Mouse (Mus musculus): ENCODE data around the gene Prpf4. TPM values are rescaled to one million over a fixed set of nuclear protein-coding genes. Genes with fewer than 3 reads are reported as not detected.

The Prpf4 gene
- polyA plus RNA-seq, 1 experiment from 2014 or later, result 15.3 TPM

DNA sequence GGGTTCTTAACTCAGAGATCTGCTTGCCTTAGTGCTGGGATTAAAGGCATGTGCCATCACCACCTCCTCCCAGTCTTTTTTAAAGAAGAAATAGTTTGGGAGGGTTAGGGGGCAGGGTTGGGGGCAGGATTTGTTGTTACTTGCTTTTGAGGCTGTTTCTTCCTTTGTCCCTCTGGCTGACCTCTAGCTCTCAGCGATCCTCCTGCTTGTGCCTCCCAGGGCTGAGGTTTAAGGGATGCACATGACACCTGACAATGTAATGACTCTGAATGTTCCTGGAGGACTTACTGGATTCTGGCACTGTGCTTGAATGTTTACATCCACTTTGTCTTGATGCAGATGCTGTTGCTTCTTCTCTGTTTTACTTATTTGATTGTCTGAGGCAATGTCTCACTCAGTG, 36.2 kb upstream of the Prpf4 start:
- Histone ChIP-seq H3K4me1 (no peaks in the 10 kb centered on the region), H3K36me3 (no peaks in the 10 kb centered on the region), H3K27ac (replicated peaks) (no peak overlapping the region), H3K9me3 (replicated peaks) (no peaks in the 10 kb centered on the region), H3K4me2 (no peak overlapping the region), H3K9ac (replicated peaks) (no peak overlapping the region), H3K4me3 (replicated peaks) (no peak overlapping the region), H3K27me3 (replicated peaks) (no peaks in the 10 kb centered on the region)
- ATAC-seq (ENCODE audit: low FRiP score), result no peak
- WGBS, result 62% methylated on average over 1 of the region's 1 CpGs

DNA sequence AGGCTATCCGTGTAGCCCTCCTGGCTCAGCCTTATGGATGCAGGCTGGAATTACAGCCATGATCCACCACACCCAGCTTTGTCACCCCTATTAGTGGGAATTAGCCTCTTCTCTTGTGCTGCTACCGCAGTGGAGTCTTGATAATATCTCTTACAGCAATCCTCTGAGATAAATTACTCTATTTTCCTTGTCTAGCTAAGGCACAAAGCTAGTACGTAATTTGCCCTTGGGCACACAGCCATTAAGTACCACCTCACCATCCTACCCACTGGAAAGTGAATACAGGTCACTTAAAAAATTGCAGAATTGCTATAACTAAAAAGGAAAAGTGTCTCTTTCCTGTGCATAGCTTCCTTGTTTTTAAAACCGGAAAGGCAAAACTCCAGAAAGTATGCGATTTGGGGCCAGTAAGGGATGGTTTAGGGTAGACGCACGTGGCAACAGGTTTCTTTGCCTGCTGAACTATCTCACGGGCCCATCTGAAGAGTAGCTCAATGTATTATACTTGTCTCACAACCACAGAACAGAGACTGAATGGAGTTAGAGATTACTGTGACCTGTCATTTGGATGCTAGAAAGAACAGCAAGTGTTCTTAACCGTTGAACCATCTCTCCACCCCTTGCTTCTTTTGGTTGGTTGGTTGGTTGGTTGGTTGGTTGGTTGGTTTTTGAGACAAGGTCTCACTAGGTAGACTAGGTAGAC, 35.6 kb upstream of the Prpf4 start:
- H3K27ac ChIP-seq (replicated peaks), result no peak overlapping the region
- 88% methylated on average over 9 of the region's 9 CpGs for WGBS
- no peak overlapping the region for H3K4me2 ChIP-seq
- H3K9me3 ChIP-seq (replicated peaks), result no peaks in the 10 kb centered on the region
- H3K4me1 ChIP-seq, result no peaks in the 10 kb centered on the region
- no peak overlapping the region for H3K4me3 ChIP-seq (replicated peaks)
- H3K9ac ChIP-seq (replicated peaks), result no peak overlapping the region
- no peak for ATAC-seq (ENCODE audit: low FRiP score)
- H3K27me3 ChIP-seq (replicated peaks), result no peaks in the 10 kb centered on the region
- H3K36me3 ChIP-seq, result no peaks in the 10 kb centered on the region

DNA sequence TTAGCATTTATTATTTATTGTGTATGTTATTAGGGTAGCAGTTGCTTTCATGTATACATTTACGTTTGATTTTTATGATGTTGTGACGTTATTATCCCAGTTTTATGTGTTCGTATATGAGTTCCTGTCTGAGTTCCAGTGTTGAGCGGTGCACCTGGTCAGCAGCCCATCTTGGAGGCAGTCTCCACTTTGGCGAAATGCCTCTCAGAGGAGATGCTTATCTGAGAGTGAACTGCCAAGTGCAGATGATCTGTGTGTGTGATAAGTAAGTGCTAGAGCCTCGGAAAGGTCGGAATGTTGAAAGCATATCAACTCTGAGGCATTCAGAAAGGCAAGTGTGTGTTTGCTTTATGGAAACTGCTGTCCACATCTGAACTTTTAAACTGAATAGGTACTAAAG, 34.9 kb upstream of the Prpf4 start:
- H3K4me3 ChIP-seq (replicated peaks), result no peak overlapping the region
- 82% methylated on average over 7 of the region's 7 CpGs for WGBS
- H3K36me3 ChIP-seq, result no peaks in the 10 kb centered on the region
- no peak overlapping the region for H3K4me2 ChIP-seq
- no peak overlapping the region for H3K9ac ChIP-seq (replicated peaks)
- no peak overlapping the region for H3K27ac ChIP-seq (replicated peaks)
- no peak for ATAC-seq (ENCODE audit: low FRiP score)
- H3K27me3 ChIP-seq (replicated peaks), result no peaks in the 10 kb centered on the region
- no peaks in the 10 kb centered on the region for H3K4me1 ChIP-seq
- no peaks in the 10 kb centered on the region for H3K9me3 ChIP-seq (replicated peaks)

DNA sequence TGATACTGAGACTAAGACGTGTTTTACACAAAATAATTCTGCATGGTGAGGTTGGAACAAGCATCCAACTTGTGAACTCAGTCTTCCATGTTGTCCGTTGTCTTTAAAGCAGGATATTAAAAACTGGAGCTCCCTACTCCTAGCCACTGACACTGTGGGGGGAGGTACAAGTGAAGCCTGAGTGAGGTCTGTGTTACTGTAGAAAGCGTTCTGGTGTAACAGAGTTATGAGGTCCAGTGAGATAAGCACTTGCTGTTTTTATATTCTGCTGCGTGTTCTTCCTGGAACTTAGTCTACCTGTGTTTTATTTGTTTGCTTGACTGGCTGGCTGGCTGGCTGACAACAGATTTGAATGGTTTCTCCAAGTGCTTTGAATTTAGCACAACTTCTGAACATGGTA, 34.3 kb upstream of the Prpf4 start:
- Histone ChIP-seq H3K9ac (replicated peaks) (no peak overlapping the region), H3K36me3 (no peaks in the 10 kb centered on the region), H3K27me3 (replicated peaks) (no peaks in the 10 kb centered on the region), H3K4me2 (no peak overlapping the region), H3K27ac (replicated peaks) (no peak overlapping the region), H3K4me3 (replicated peaks) (no peak overlapping the region), H3K9me3 (replicated peaks) (no peaks in the 10 kb centered on the region), H3K4me1 (no peaks in the 10 kb centered on the region)
- WGBS, result 82% methylated on average over 4 of the region's 4 CpGs
- ATAC-seq (ENCODE audit: low FRiP score), result no peak

DNA sequence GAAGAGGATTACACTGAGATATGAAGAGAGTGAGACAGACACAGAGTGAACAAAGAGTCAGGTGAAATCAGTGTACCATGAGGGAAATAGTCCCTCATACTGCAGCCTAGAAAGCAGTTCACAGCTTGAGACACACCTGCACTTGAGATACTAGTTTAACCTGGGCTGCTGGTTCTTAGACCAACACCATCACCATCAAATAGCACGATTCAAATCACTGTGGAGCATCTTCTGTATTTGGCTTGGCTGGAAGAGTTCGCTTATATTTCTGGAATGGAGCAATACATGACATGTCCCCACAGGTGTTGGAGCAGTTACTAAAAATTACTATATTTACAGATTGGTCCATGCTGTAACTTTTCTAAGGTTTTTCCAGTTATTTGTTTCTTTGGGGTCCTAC, 32.5 kb upstream of the Prpf4 start:
- H3K9me3 ChIP-seq (replicated peaks), result no peaks in the 10 kb centered on the region
- H3K36me3 ChIP-seq, result no peaks in the 10 kb centered on the region
- no peak overlapping the region for H3K4me3 ChIP-seq (replicated peaks)
- H3K27me3 ChIP-seq (replicated peaks), result no peaks in the 10 kb centered on the region
- H3K4me2 ChIP-seq, result no peak overlapping the region
- WGBS, result 86% methylated on average over 2 of the region's 2 CpGs
- no peaks in the 10 kb centered on the region for H3K4me1 ChIP-seq
- H3K27ac ChIP-seq (replicated peaks), result no peak overlapping the region
- no peak for ATAC-seq (ENCODE audit: low FRiP score)
- H3K9ac ChIP-seq (replicated peaks), result no peak overlapping the region

DNA sequence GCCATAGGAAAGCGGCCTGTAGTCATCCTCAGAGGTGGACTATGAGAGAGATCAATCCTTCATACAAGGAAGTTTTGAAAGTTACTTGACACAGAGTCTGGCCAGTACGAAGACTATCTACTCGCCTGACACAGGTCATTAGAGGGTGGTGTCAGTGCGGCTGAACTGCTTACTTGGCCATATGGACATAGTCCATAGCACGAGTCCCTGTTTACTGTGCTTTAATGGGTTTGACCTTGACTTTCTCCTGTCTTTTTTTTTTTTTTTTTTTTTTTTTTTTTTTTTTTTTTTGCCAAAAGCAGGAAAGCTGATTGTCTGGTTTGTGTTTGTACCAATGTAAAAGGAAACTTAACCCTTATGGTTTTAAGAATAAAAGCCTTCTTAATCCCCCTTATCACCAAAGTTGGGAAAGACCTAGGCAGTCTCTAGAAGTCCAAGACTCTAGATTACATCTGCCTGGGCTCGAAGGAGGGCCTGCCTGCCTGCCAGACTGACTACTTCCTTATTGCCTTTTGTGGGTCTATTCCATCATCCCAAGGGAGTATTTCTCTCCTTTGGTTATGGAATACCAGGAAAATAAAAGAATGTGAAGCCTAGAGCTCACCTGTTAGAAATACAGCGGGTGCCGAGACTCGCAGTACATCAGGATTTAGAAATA, 28.7 kb upstream of the Prpf4 start:
- no peaks in the 10 kb centered on the region for H3K27me3 ChIP-seq (replicated peaks)
- H3K4me1 ChIP-seq, result no peaks in the 10 kb centered on the region
- no peak overlapping the region for H3K4me2 ChIP-seq
- 88% methylated on average over 9 of the region's 9 CpGs for WGBS
- H3K27ac ChIP-seq (replicated peaks), result no peak overlapping the region
- no peak overlapping the region for H3K4me3 ChIP-seq (replicated peaks)
- no peak for ATAC-seq (ENCODE audit: low FRiP score)
- no peaks in the 10 kb centered on the region for H3K36me3 ChIP-seq
- no peak overlapping the region for H3K9ac ChIP-seq (replicated peaks)
- H3K9me3 ChIP-seq (replicated peaks), result no peaks in the 10 kb centered on the region

DNA sequence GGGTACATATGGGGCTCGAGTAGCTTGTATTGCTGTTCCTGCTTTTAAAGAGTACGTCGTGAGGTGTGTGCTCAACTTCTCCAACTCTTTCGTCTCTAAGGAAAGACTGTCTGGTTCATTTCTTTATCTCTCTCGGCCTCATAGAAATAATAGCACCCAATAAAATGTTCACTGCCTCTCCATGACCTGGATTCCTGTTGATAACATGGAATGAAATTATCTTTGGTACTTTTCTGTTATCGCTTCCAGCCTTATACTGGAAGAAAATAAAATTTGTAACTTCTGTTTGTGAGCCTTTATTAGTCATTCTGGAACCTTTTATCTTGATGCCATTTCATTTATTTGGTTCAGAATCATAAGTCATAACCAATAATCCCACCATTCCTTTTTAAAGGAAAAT, 25.4 kb upstream of the Prpf4 start:
- Histone ChIP-seq H3K4me1 (no peaks in the 10 kb centered on the region), H3K27ac (replicated peaks) (no peak overlapping the region), H3K4me2 (no peak overlapping the region), H3K36me3 (peaks cover 7% of the 10 kb centered on the region; the same call in 1 of the 2 replicates), H3K27me3 (replicated peaks) (no peaks in the 10 kb centered on the region), H3K9ac (replicated peaks) (no peak overlapping the region), H3K9me3 (replicated peaks) (no peaks in the 10 kb centered on the region), H3K4me3 (replicated peaks) (no peak overlapping the region)
- WGBS, result 95% methylated on average over 6 of the region's 6 CpGs
- no peak for ATAC-seq (ENCODE audit: low FRiP score)

DNA sequence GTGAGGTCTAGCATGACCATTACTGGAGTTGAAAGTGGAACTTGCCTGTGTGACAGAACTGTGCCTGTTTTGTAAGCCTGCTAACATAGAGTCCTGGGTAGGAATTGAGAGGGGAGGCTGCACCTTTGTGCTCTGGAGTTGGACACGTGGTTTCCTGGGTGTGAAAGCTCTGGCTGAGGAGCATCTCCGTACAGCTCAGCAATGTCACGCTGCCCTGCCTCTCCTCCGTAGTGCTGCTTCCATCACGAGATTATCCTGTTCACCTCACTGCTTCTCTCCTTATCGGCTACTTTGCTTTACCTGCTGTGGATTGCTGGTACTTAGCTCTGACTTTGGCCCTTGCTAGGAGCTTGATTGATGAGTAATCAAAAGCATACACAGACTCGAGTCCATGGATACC, 24.8 kb upstream of the Prpf4 start:
- H3K27ac ChIP-seq (replicated peaks), result no peak overlapping the region
- no peak overlapping the region for H3K4me2 ChIP-seq
- WGBS, result 85% methylated on average over 7 of the region's 7 CpGs
- H3K27me3 ChIP-seq (replicated peaks), result no peaks in the 10 kb centered on the region
- H3K9ac ChIP-seq (replicated peaks), result no peak overlapping the region
- H3K4me3 ChIP-seq (replicated peaks), result no peak overlapping the region
- H3K4me1 ChIP-seq, result no peaks in the 10 kb centered on the region
- ATAC-seq (ENCODE audit: low FRiP score), result no peak
- peaks cover 11% of the 10 kb centered on the region; the same call in 1 of the 2 replicates for H3K36me3 ChIP-seq
- H3K9me3 ChIP-seq (replicated peaks), result no peaks in the 10 kb centered on the region

DNA sequence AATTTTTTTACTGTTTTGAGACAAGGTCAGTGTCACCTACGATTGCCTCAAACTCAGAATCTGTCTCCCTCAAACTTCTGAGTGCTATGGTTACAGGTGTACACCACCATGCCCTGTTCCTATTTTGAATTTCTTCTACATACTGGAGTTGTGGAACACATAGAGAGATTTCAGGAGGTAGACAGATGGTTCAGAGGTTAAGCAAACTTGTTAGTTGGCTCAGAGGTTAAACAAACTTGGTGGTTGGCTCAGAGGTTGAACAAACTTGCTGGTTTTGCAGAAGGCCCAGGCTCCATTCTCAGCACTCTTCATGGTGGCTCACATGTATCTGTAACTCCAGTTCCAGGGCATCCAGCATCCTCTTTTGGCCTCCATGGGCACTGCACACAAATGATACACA, 24.4 kb upstream of the Prpf4 start:
- ATAC-seq (ENCODE audit: low FRiP score), result no peak
- Histone ChIP-seq H3K4me2 (no peak overlapping the region), H3K9ac (replicated peaks) (no peak overlapping the region), H3K27me3 (replicated peaks) (no peaks in the 10 kb centered on the region), H3K4me3 (replicated peaks) (no peak overlapping the region), H3K27ac (replicated peaks) (no peak overlapping the region), H3K4me1 (no peaks in the 10 kb centered on the region), H3K9me3 (replicated peaks) (no peaks in the 10 kb centered on the region), H3K36me3 (peaks cover 15% of the 10 kb centered on the region; the same call in 1 of the 2 replicates)
- 95% methylated on average over 1 of the region's 1 CpGs for WGBS

DNA sequence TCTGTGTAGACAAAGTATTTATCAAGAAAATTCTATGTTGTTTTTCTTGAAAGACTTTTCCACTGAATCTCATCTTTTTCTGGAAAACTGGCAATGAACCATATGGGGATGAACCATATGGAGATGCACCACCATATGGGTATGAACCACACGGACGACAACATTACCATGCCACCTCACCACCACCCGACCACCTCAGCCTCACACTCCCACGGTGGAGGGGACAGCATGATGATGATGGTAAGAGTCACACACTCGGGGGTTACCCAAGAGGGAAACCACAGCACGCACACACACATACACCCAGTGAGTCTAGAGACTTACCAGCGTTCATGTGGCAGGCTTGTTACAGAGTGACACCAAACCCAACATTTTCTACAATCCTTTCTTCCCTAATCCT, 23.2 kb upstream of the Prpf4 start:
- no peak for ATAC-seq (ENCODE audit: low FRiP score)
- H3K9me3 ChIP-seq (replicated peaks), result no peaks in the 10 kb centered on the region
- WGBS, result 99% methylated on average over 7 of the region's 7 CpGs
- peaks cover 26% of the 10 kb centered on the region for H3K36me3 ChIP-seq
- no peak overlapping the region for H3K9ac ChIP-seq (replicated peaks)
- no peak overlapping the region for H3K27ac ChIP-seq (replicated peaks)
- no peak overlapping the region for H3K4me2 ChIP-seq
- no peaks in the 10 kb centered on the region for H3K4me1 ChIP-seq
- H3K27me3 ChIP-seq (replicated peaks), result no peaks in the 10 kb centered on the region
- no peak overlapping the region for H3K4me3 ChIP-seq (replicated peaks)

DNA sequence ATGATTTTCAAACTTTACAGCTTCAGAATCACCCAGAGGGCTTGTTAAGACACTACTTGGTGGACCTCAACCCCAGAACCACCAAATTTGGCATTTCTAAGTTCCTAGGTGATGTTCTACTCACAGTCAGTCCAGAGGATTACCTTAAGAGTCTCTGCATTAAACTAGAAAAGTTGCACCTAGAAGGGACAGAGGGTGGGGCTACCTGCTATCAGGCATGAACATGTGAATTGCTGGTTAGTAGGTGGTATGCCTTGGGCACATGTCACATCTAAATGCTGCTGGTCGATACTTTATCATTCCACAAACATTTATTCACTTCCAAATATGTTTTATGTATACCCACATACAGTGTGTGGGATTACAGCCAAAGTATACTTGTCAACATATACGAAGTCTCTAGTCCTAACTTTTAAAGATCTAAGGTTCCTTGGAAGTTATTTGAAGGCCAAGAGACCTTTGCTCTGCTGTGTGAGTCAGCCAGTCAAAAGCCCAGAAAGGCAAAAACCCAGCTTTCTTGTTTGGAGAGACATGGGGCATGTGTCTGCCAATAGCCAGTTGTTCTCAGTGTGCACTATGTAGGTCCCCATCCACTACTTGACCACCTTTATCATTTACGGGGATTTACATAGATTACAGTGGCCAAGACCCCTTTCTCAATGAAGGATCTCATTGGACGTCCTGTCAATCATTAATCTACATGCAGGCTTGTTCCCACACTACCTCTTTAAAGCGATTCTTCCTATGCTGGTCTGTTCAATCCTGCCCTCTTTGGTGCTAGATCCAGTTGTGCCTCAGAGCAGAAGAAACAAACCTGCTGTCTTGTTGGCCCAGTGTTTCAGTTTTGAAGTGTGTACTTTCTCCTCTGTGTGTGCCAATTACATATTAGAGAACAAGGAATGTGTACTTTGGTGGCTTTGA, 18.7 kb upstream of the Prpf4 start:
- H3K4me1 ChIP-seq, result no peaks in the 10 kb centered on the region
- H3K36me3 ChIP-seq, result peaks cover 44% of the 10 kb centered on the region
- 93% methylated on average over 5 of the region's 5 CpGs for WGBS
- H3K9ac ChIP-seq (replicated peaks), result no peak overlapping the region
- H3K27me3 ChIP-seq (replicated peaks), result no peaks in the 10 kb centered on the region
- no peak overlapping the region for H3K4me3 ChIP-seq (replicated peaks)
- H3K27ac ChIP-seq (replicated peaks), result no peak overlapping the region
- H3K4me2 ChIP-seq, result no peak overlapping the region
- no peak for ATAC-seq (ENCODE audit: low FRiP score)
- H3K9me3 ChIP-seq (replicated peaks), result no peaks in the 10 kb centered on the region

DNA sequence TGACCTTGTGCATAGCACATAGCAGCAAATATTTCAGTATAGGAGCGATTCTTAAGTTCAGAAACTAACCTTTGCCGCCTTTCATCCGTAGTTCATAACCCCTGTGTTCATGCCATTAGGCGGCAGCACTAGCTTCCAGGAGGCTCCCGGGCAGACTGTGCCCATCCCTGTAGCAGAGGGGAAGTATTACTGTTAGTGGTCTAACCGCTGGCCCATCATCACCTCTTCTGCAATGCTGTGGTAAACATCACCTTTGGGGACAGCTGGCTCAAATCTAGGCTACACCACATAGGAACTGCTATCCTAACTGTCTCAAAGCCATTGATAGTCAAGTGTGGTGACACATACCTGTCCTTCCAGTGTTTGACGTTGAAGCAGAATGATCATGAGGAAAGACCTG, 16.7 kb upstream of the Prpf4 start:
- peaks cover 56% of the 10 kb centered on the region for H3K36me3 ChIP-seq
- H3K4me2 ChIP-seq, result no peak overlapping the region
- no peak overlapping the region for H3K4me3 ChIP-seq (replicated peaks)
- no peaks in the 10 kb centered on the region for H3K27me3 ChIP-seq (replicated peaks)
- H3K27ac ChIP-seq (replicated peaks), result no peak overlapping the region
- no peaks in the 10 kb centered on the region for H3K4me1 ChIP-seq
- ATAC-seq (ENCODE audit: low FRiP score), result no peak
- 90% methylated on average over 7 of the region's 7 CpGs for WGBS
- no peaks in the 10 kb centered on the region for H3K9me3 ChIP-seq (replicated peaks)
- H3K9ac ChIP-seq (replicated peaks), result no peak overlapping the region

Data from neural tube, embryonic 15.5 days (tissue).